Mouse (Mus musculus) liver, embryonic 12.5 days (tissue): ENCODE measurements around the gene Tspan9. TPM values are rescaled to one million over a fixed set of nuclear protein-coding genes. Genes with fewer than 3 reads are reported as not detected.

Experiments
- ATAC-seq: fragments of 200-750 bp; cut with Nextera tagmentation; 2 replicates; pipeline ENCODE4 v1.8.0; 2017; ENCODE audit warnings: moderate number of reproducible peaks, mild to moderate bottlenecking, moderate library complexity
- H3K27ac ChIP-seq: fragments of 300-500 bp; sonication (generic); 2 replicates; pipeline ENCODE4 v1.5.1; 2016; ENCODE audit warnings: mild to moderate bottlenecking
- H3K27me3 ChIP-seq: fragments of 300-500 bp; sonication (generic); replicated peaks from 2 replicates; pipeline ENCODE4 v1.6.1; 2016; ENCODE audit warnings: mild to moderate bottlenecking, moderate library complexity
- H3K36me3 ChIP-seq: fragments of 300-500 bp; sonication (generic); 2 replicates; pipeline ENCODE4 v1.6.1; 2016; ENCODE audit warnings: mild to moderate bottlenecking, moderate library complexity
- H3K4me1 ChIP-seq: fragments of 300-500 bp; sonication (generic); 2 replicates; pipeline ENCODE4 v1.6.1; 2016
- H3K4me2 ChIP-seq: fragments of 300-500 bp; sonication (generic); 2 replicates; pipeline ENCODE4 v1.6.1; 2016; ENCODE audit warnings: mild to moderate bottlenecking, moderate library complexity
- H3K4me3 ChIP-seq: fragments of 300-500 bp; sonication (generic); 2 replicates; pipeline ENCODE4 v1.5.1; 2016; ENCODE audit warnings: mild to moderate bottlenecking, moderate library complexity
- H3K9ac ChIP-seq: fragments of 300-500 bp; sonication (generic); 2 replicates; pipeline ENCODE4 v1.6.1; 2016; ENCODE audit warnings: mild to moderate bottlenecking, moderate library complexity
- H3K9me3 ChIP-seq: fragments of 300-500 bp; sonication (generic); replicated peaks from 2 replicates; pipeline ENCODE4 v1.6.1; 2016; ENCODE audit warnings: mild to moderate bottlenecking, moderate library complexity
- WGBS: fragments of 180-500 bp; shearing (Covaris S2); methylation state at CpG from one replicate; pipeline ENCODE4 v1.1.7; 2016; ENCODE audit not compliant: insufficient replicate concordance; 5-methylcytosine and 5-hydroxymethylcytosine counted together
- polyA plus RNA-seq: library from polyadenylated mRNA; unstranded; fragments of >200 nt; fragmentation: Nextera tagmentation; extraction: Ambion mirVana; gene quantifications from 2 replicates; pipeline ENCODE4 v1.2.1, GENCODE M21; 2016

Gene Tspan9
- polyA plus RNA-seq, 1 experiment from 2014 or later: 26.4 TPM

- no peak overlapping the region for H3K9ac ChIP-seq
- no peak overlapping the region for H3K4me2 ChIP-seq
- H3K9me3 ChIP-seq: no peaks in the 10 kb centered on the region
- no peaks in the 10 kb centered on the region for H3K36me3 ChIP-seq
- peaks cover 20% of the 10 kb centered on the region for H3K4me1 ChIP-seq
- 67% methylated on average over 4 of the region's 4 CpGs for WGBS
- peaks cover 37% of the 10 kb centered on the region for H3K27me3 ChIP-seq
- ATAC-seq: no peak
- H3K4me3 ChIP-seq: no peak overlapping the region
- no peak overlapping the region for H3K27ac ChIP-seq
Measured at GRCm38 (mm10) chr6:128031096-128031495, 112.3 kb downstream of the Tspan9 start.

GRCm38 (mm10) chr6:128030475-128030874, 112.9 kb downstream of the Tspan9 start:
- H3K27ac ChIP-seq: no peak overlapping the region
- H3K27me3 ChIP-seq: peaks cover 30% of the 10 kb centered on the region
- no peaks in the 10 kb centered on the region for H3K9me3 ChIP-seq
- no peak for ATAC-seq
- peaks cover 13% of the 10 kb centered on the region for H3K4me1 ChIP-seq
- no peak overlapping the region for H3K4me3 ChIP-seq
- no peaks in the 10 kb centered on the region for H3K36me3 ChIP-seq
- H3K4me2 ChIP-seq: no peak overlapping the region
- H3K9ac ChIP-seq: no peak overlapping the region
- WGBS: 70% methylated on average over 6 of the region's 6 CpGs

DNA sequence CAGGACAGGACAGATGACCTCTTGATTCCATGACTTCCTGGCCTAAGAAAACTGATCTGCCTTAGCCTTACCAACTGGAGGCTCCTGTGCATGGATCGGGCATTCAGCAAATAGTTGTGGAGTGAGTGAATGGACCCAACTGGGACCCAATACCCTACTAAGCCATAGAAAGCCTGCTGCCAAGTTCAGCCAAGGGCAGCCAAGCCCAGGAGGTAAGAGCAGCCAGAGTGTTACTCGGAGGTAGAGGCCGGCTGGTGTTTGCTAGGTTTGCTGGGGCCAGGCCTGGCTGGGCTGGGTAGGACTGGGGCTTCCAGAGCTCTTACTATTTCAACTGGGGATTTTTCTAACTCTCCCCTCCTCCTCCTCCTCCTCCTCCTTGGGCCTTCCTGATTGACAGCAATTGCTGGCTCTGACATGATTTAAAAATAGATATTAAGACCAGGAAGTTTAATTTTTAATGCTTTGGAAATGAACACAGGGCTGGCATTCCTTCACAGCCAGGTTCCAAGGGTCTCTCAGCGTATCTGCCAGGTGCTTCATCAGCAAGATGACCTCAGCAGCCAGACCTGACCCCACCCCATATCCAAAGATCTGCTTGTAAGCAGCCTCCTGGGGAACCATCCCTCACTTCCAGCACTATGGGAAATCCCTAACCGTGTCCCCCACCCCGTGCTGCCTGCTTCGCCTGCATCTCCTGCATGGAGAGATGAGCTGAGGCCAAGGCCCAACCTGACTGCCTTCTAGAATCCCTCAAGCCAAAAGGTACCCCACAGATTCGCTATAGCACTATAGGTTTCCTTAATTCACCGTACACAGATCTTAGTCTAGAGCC, 113.7 kb downstream of the Tspan9 start:
- Histone ChIP-seq H3K4me3 (no peak overlapping the region), H3K4me1 (peaks cover 11% of the 10 kb centered on the region; the same call in 1 of the 2 replicates), H3K27me3 (peaks cover 23% of the 10 kb centered on the region), H3K36me3 (no peaks in the 10 kb centered on the region), H3K9me3 (no peaks in the 10 kb centered on the region), H3K27ac (no peak overlapping the region), H3K4me2 (no peak overlapping the region), H3K9ac (no peak overlapping the region)
- no peak for ATAC-seq
- 73% methylated on average over 9 of the region's 9 CpGs for WGBS

DNA sequence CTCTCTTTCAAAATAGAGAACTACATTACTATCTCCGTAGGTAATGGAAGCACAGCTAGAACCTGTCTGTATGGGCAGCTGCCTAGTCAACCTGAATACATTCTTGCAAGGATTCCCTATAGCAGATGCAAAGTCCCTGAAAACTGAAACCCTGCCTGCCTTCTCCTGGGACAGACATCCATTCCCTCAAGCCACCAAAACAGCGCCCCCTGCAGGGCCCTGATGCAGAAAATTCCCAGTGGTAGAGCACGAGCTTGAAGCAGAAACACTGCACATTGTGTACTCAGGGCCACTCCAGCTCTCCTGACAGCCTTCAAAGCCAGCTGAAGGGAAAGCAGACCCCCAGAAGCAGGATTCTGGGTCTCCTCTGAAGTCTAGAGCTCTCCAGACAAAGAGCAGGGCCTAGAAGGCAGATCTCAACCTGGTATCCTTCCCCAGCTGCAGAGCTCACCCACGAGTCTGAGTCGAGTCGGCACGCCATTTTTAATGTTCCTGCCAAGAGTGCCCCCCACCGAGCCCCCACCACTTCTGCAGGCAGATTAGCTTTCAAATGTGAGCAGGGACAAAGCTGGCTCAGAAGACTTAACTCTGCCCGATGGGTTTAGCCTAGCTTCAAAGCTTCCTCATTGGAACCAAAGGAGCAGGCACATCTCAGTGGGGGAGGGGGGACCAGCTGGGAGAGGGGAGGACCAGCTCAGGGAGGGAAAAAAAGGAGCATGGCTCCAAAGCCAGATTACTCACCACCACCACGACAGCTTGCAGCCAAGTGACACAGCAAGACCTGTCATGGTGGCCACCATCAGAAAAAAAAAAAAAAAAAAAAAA, 115.1 kb downstream of the Tspan9 start:
- Histone ChIP-seq H3K4me1 (0 out of 2 replicates have a peak, but pooled peaks cover under 1% of the 10 kb centered on the region), H3K4me2 (no peak overlapping the region), H3K4me3 (no peak overlapping the region), H3K27me3 (peaks cover 9% of the 10 kb centered on the region), H3K9me3 (no peaks in the 10 kb centered on the region), H3K36me3 (no peaks in the 10 kb centered on the region), H3K9ac (no peak overlapping the region), H3K27ac (no peak overlapping the region)
- 42% methylated on average over 10 of the region's 10 CpGs for WGBS
- ATAC-seq: no peak

DNA sequence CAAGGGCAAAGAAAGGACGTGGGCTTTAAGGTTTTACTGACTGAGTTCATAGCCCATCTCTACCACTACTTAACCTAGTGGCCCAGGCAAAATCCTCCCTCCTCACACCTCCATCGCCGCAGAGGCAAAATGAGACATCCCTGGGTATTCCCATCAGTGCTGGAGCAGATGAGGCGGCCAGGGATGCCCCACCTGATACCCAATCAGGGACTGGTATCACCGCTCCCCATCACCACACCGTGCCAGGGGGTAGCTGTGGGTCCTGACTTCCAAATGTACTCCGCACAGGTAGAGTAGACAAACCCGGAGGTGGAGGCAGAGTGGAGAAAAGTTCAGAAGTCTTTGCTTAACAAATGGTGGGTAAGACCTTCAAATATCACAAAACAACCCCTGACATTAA, 117.4 kb downstream of the Tspan9 start:
- no peaks in the 10 kb centered on the region for H3K27me3 ChIP-seq
- H3K36me3 ChIP-seq: no peaks in the 10 kb centered on the region
- H3K4me2 ChIP-seq: no peak overlapping the region
- WGBS: 75% methylated on average over 8 of the region's 8 CpGs
- no peak overlapping the region for H3K9ac ChIP-seq
- no peak for ATAC-seq
- no peak overlapping the region for H3K4me3 ChIP-seq
- no peak overlapping the region for H3K27ac ChIP-seq
- H3K9me3 ChIP-seq: no peaks in the 10 kb centered on the region
- no peaks in the 10 kb centered on the region for H3K4me1 ChIP-seq

GRCm38 (mm10) chr6:128025581-128025980, 117.8 kb downstream of the Tspan9 start:
- H3K4me1 ChIP-seq: no peaks in the 10 kb centered on the region
- H3K9me3 ChIP-seq: no peaks in the 10 kb centered on the region
- H3K4me2 ChIP-seq: no peak overlapping the region
- no peak overlapping the region for H3K9ac ChIP-seq
- no peak overlapping the region for H3K4me3 ChIP-seq
- H3K36me3 ChIP-seq: no peaks in the 10 kb centered on the region
- no peaks in the 10 kb centered on the region for H3K27me3 ChIP-seq
- WGBS: 69% methylated on average over 13 of the region's 13 CpGs
- ATAC-seq: no peak
- no peak overlapping the region for H3K27ac ChIP-seq

- H3K9me3 ChIP-seq: no peaks in the 10 kb centered on the region
- ATAC-seq: no peak
- H3K9ac ChIP-seq: no peak overlapping the region
- no peak overlapping the region for H3K27ac ChIP-seq
- no peaks in the 10 kb centered on the region for H3K27me3 ChIP-seq
- H3K4me3 ChIP-seq: no peak overlapping the region
- WGBS: 63% methylated on average over 6 of the region's 6 CpGs
- no peak overlapping the region for H3K4me2 ChIP-seq
- no peaks in the 10 kb centered on the region for H3K4me1 ChIP-seq
- no peaks in the 10 kb centered on the region for H3K36me3 ChIP-seq
Measured at GRCm38 (mm10) chr6:128022207-128022606, 121.2 kb downstream of the Tspan9 start.

GRCm38 (mm10) chr6:128021931-128022202, 121.5 kb downstream of the Tspan9 start:
- Histone ChIP-seq H3K27ac (no peak overlapping the region), H3K4me1 (no peaks in the 10 kb centered on the region), H3K36me3 (no peaks in the 10 kb centered on the region), H3K9ac (no peak overlapping the region), H3K9me3 (no peaks in the 10 kb centered on the region), H3K4me3 (no peak overlapping the region), H3K4me2 (no peak overlapping the region), H3K27me3 (no peaks in the 10 kb centered on the region)
- 75% methylated on average over 5 of the region's 5 CpGs for WGBS
- ATAC-seq: no peak

DNA sequence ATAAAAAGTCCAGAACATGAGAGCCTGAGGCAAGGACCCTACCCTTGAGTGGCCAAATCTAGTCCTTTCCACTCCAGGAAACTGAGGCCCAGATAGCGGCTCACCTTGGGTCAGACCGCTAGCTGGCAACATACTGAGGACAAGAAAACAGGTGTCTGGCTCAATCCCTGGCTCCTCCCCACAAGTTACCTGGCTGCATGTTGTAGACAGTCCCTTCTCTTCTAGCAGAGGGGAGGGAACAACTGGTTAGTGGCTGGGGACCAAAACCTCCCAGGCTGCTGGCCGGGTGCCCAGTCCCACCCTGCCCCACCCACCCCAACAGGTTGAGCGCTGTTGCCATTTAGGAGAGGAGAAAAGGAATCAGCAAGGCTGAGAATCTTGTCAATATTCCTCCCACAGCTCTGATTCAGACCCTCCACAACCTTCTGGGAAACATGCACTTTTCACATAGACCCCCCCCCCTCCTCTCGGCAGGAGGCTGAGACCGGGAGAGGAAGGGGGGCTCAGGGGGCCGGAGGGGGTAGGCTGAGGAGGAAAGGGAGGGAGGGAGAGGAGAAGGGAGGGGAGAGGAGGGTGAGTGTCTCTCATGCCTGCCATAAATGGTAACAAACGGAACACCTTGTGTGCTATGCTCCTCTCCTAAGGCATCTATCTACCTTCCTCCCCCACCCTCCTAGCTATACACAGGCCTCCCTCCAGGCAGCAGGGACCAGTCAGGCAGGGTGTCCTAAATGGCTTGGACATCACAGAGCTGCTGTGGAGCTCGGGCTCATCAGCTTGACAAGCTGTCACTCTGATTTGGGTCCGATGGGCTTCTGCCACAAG, 122.1 kb downstream of the Tspan9 start:
- WGBS: 56% methylated on average over 10 of the region's 10 CpGs
- no peak overlapping the region for H3K4me2 ChIP-seq
- H3K27me3 ChIP-seq: no peaks in the 10 kb centered on the region
- no peak for ATAC-seq
- H3K4me1 ChIP-seq: no peaks in the 10 kb centered on the region
- H3K27ac ChIP-seq: no peak overlapping the region
- no peaks in the 10 kb centered on the region for H3K36me3 ChIP-seq
- H3K4me3 ChIP-seq: no peak overlapping the region
- no peak overlapping the region for H3K9ac ChIP-seq
- no peaks in the 10 kb centered on the region for H3K9me3 ChIP-seq

GRCm38 (mm10) chr6:128020521-128021057, 122.8 kb downstream of the Tspan9 start:
- no peak for ATAC-seq
- no peaks in the 10 kb centered on the region for H3K27me3 ChIP-seq
- H3K36me3 ChIP-seq: no peaks in the 10 kb centered on the region
- no peak overlapping the region for H3K4me2 ChIP-seq
- no peak overlapping the region for H3K4me3 ChIP-seq
- no peaks in the 10 kb centered on the region for H3K4me1 ChIP-seq
- H3K9me3 ChIP-seq: no peaks in the 10 kb centered on the region
- H3K27ac ChIP-seq: no peak overlapping the region
- WGBS: 45% methylated on average over 8 of the region's 8 CpGs
- H3K9ac ChIP-seq: no peak overlapping the region

DNA sequence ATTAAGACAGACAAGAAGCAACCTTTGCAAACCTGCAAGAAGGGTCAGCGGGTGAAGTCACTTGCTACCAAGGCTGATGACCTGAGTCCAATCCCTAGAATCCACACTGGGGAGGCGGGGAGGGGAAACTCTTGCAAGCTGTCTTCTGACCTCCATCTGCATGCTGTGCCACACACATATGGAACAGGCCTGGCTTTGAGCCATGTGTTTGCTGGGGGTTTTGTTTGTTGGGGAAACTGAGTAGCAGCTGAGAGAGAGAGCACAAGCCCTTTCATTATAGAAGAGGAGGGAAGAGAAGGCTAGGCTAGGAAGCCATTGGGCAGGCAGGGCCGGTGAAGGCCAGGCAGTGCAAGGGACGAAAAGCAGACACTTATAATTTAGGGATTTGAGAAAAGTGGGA, 123.3 kb downstream of the Tspan9 start:
- H3K9me3 ChIP-seq: no peaks in the 10 kb centered on the region
- WGBS: 71% methylated on average over 4 of the region's 4 CpGs
- no peak overlapping the region for H3K4me2 ChIP-seq
- H3K36me3 ChIP-seq: no peaks in the 10 kb centered on the region
- no peaks in the 10 kb centered on the region for H3K27me3 ChIP-seq
- H3K4me3 ChIP-seq: no peak overlapping the region
- H3K4me1 ChIP-seq: no peaks in the 10 kb centered on the region
- ATAC-seq: no peak
- no peak overlapping the region for H3K9ac ChIP-seq
- H3K27ac ChIP-seq: no peak overlapping the region
